Mouse (Mus musculus): ENCODE measurements around the gene Slc37a1. TPM values are rescaled to one million over a fixed set of nuclear protein-coding genes. Genes with fewer than 3 reads are reported as not detected.
"Not testable (repeated sequence)": the region's sequence is repeated elsewhere in the genome, so short reads cannot be mapped to it uniquely, and the experiment has no call there.

Slc37a1 gene
- polyA plus RNA-seq, 1 experiment: not detected

GRCm38 (mm10) chr17:31262715-31263114 lies 23.9 kb upstream of the Slc37a1 start:
- 0 out of 2 replicates have a peak, but pooled peaks cover 3% of the 10 kb centered on the region for H3K4me1 ChIP-seq (ENCODE audit: control insufficient read depth, insufficient read depth, insufficient read length, low read length)
- H3K27ac ChIP-seq (replicated peaks; ENCODE audit: low read depth, low read length): no peak overlapping the region
- no peak overlapping the region for H3K4me3 ChIP-seq (ENCODE audit: insufficient read depth, low read depth, low read length)

DNA sequence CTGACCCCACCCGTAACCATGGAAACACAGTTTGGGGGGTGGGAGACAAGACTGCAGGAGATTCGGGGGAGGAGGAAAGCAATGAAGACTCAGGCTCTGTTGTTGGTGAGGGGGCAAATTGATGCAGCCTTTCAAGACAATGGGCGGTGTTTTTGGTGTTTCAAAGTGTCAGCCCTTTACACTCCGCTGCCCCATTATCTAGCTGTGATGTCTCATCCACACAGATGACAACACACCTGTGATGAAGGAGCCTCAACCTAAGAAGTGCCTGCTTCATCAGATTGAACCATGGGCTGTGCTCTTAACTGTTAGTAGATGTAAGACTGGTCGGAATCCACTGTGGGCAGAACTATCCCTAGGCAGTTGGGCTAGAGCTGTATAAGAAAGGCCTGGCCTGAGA lies 22.8 kb upstream of the Slc37a1 start:
- Histone ChIP-seq H3K4me3 (ENCODE audit: insufficient read depth, low read depth, low read length) (no peak overlapping the region), H3K4me1 (ENCODE audit: control insufficient read depth, insufficient read depth, insufficient read length, low read length) (0 out of 2 replicates have a peak, but pooled peaks cover 3% of the 10 kb centered on the region), H3K27ac (replicated peaks; ENCODE audit: low read depth, low read length) (no peak overlapping the region)

DNA sequence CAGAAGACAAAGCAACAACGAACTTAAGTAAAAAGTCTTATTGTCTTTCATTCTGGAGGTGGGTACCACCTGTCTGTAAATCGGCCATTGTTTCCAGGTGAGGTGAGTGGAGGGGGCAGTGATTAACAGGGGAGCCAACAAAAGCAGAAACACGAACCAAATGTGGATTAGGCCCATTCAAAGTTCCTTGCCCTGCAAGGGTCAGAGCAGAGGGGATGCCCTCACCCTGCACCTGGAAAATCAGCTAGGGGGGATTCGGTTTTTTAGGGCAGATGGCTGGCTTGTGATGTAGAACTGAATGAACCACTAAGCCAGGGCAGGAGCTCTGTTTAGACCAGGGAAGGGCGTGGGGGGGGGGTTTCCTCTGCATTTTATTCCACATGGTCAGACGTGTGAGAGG lies 22.2 kb upstream of the Slc37a1 start:
- H3K4me1 ChIP-seq (ENCODE audit: control insufficient read depth, insufficient read depth, insufficient read length, low read length): 0 out of 2 replicates have a peak, but pooled peaks cover 3% of the 10 kb centered on the region
- H3K4me3 ChIP-seq (ENCODE audit: insufficient read depth, low read depth, low read length): no peak overlapping the region
- no peak overlapping the region for H3K27ac ChIP-seq (replicated peaks; ENCODE audit: low read depth, low read length)

DNA sequence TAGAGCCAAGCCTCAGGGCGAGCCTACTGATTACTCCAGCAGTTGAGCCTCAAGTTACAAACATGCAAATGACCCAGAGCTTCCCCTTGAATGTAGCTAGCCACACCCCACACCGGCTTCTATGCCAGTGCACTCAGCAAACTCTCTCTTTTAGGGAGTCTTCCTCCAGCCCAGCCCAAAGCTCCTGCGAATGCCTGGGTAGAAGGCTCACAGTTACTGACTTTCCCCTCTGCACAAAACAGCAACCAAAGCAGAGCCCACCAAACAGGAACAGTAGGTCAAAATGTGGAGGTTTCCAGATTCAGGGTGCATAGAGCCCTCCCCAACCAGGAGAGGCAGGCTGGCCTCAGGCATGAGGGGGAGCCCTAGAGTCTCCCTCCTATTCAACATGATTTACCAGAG lies 21.4 kb upstream of the Slc37a1 start:
- 0 out of 2 replicates have a peak, but pooled peaks cover 3% of the 10 kb centered on the region for H3K4me1 ChIP-seq (ENCODE audit: control insufficient read depth, insufficient read depth, insufficient read length, low read length)
- H3K4me3 ChIP-seq (ENCODE audit: insufficient read depth, low read depth, low read length): no peak overlapping the region
- no peak overlapping the region for H3K27ac ChIP-seq (replicated peaks; ENCODE audit: low read depth, low read length)

- Histone ChIP-seq H3K4me1 (ENCODE audit: control insufficient read depth, insufficient read depth, insufficient read length, low read length) (0 out of 2 replicates have a peak, but pooled peaks cover 3% of the 10 kb centered on the region), H3K27ac (replicated peaks; ENCODE audit: low read depth, low read length) (no peak overlapping the region), H3K4me3 (ENCODE audit: insufficient read depth, low read depth, low read length) (no peak overlapping the region)
These were observed 20.8 kb upstream of the Slc37a1 start for GRCm38 (mm10) chr17:31265831-31266230.

GRCm38 (mm10) chr17:31266321-31266950 lies 20.2 kb upstream of the Slc37a1 start:
- Histone ChIP-seq H3K4me1 (ENCODE audit: control insufficient read depth, insufficient read depth, insufficient read length, low read length) (0 out of 2 replicates have a peak, but pooled peaks cover 3% of the 10 kb centered on the region), H3K4me3 (ENCODE audit: insufficient read depth, low read depth, low read length) (no peak overlapping the region), H3K27ac (replicated peaks; ENCODE audit: low read depth, low read length) (no peak overlapping the region)

DNA sequence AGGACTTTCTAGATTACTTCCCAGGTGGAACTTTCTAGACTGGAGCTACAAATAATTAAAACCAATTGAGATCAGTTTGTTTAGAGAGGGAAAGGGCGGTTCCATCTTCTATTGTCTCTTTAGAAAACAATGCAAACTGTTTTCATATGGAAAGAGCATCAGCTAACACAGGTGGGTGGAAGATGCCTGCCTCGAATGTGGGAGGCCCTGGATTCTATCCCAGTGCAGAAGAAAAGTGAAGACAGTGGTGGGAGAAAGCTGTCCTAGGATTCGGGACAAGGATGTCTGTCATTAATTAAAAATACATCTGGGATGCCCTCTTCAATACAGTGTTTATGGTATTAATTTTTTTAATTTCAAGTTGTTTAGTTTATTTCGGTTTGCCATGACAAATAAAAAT lies 19.5 kb upstream of the Slc37a1 start:
- H3K27ac ChIP-seq (replicated peaks; ENCODE audit: low read depth, low read length): 0 out of 2 replicates have a peak overlapping the region, but pooled peaks have one; percentile 45
- 0 out of 2 replicates have a peak, but pooled peaks cover 3% of the 10 kb centered on the region for H3K4me1 ChIP-seq (ENCODE audit: control insufficient read depth, insufficient read depth, insufficient read length, low read length)
- no peak overlapping the region for H3K4me3 ChIP-seq (ENCODE audit: insufficient read depth, low read depth, low read length)

GRCm38 (mm10) chr17:31267603-31268002 lies 19.0 kb upstream of the Slc37a1 start:
- Histone ChIP-seq H3K4me1 (ENCODE audit: control insufficient read depth, insufficient read depth, insufficient read length, low read length) (0 out of 2 replicates have a peak, but pooled peaks cover 3% of the 10 kb centered on the region), H3K4me3 (ENCODE audit: insufficient read depth, low read depth, low read length) (no peak overlapping the region)

DNA sequence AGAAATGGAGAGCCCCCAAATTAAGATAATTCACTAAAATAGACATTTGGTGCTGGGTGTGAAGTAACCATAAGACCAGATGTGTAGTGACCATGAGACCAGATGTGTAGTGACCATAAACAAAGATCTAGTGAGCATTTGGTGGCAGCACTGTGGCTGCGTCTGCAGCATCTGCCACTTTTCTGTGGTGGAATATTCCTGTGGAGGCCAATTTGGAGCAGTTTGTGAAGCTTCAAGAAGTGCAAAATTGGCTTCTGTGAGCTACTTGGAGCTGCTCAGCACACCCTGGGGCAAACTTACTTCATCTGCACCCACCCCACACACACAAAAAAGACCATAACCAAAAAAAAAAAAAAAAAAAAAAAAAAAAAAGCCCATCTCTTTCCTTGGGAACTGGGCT lies 18.6 kb upstream of the Slc37a1 start:
- Histone ChIP-seq H3K4me3 (ENCODE audit: insufficient read depth, low read depth, low read length) (no peak overlapping the region), H3K4me1 (ENCODE audit: control insufficient read depth, insufficient read depth, insufficient read length, low read length) (0 out of 2 replicates have a peak, but pooled peaks cover 3% of the 10 kb centered on the region), H3K27ac (replicated peaks; ENCODE audit: low read depth, low read length) (no peak overlapping the region)

More at GRCm38 (mm10) chr17:31267603-31268002, 19.0 kb upstream of the Slc37a1 start:
- no peak overlapping the region for H3K27ac ChIP-seq (replicated peaks; ENCODE audit: low read depth, low read length)

- H3K4me1 ChIP-seq (ENCODE audit: control insufficient read depth, insufficient read depth, insufficient read length, low read length): no peaks in the 10 kb centered on the region
- no peak overlapping the region for H3K4me3 ChIP-seq (ENCODE audit: insufficient read depth, low read depth, low read length)
- H3K27ac ChIP-seq (replicated peaks; ENCODE audit: low read depth, low read length): no peak overlapping the region
These were observed 16.8 kb upstream of the Slc37a1 start for GRCm38 (mm10) chr17:31269761-31270160.

DNA sequence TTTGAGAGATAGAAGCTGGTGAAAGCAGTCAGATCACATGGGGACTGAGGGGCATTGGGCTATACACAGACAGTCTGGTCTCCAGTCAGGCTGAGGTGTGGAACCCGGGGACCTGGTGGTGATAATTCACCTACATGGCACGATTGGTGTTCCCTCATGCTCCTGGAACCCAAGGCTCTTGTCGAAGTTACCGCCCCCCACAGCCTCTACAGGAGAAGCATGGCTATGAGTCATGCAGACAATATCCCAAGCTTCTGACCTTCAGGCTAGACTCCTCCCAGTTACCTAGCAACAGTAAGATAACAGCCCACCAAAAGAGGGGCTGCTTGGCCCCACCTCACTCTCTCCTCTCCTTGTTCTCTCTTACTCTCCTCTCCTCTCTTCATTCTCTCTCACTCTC lies 16.3 kb upstream of the Slc37a1 start:
- H3K4me3 ChIP-seq (ENCODE audit: insufficient read depth, low read depth, low read length): no peak overlapping the region
- H3K27ac ChIP-seq (replicated peaks; ENCODE audit: low read depth, low read length): no peak overlapping the region
- no peaks in the 10 kb centered on the region for H3K4me1 ChIP-seq (ENCODE audit: control insufficient read depth, insufficient read depth, insufficient read length, low read length)

DNA sequence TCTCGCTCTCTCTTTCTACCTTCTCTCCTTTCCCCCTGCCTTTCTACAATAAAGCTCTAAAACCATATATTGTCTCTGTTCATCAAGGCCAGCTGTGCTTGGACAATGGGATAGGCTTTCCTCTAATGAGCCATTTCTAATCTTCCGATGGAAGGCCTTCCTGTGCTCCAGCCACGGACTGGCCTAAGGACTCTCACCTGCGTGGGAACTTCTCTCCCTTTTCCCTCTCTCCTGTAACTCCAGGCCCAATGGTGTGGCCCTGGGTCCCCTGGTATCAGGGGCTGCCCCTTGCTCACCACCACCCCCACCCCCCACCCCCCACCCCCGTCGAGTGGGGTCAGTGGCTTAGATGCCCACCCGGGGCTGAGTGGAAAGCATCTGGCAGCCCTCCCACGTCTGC lies 15.9 kb upstream of the Slc37a1 start:
- not testable (repeated sequence) for H3K27ac ChIP-seq (replicated peaks; ENCODE audit: low read depth, low read length); H3K4me1 ChIP-seq (ENCODE audit: control insufficient read depth, insufficient read depth, insufficient read length, low read length); H3K4me3 ChIP-seq (ENCODE audit: insufficient read depth, low read depth, low read length)

GRCm38 (mm10) chr17:31271136-31271851 lies 15.3 kb upstream of the Slc37a1 start:
- Histone ChIP-seq H3K4me1 (ENCODE audit: control insufficient read depth, insufficient read depth, insufficient read length, low read length) (no peaks in the 10 kb centered on the region), H3K4me3 (ENCODE audit: insufficient read depth, low read depth, low read length) (no peak overlapping the region), H3K27ac (replicated peaks; ENCODE audit: low read depth, low read length) (no peak overlapping the region)

DNA sequence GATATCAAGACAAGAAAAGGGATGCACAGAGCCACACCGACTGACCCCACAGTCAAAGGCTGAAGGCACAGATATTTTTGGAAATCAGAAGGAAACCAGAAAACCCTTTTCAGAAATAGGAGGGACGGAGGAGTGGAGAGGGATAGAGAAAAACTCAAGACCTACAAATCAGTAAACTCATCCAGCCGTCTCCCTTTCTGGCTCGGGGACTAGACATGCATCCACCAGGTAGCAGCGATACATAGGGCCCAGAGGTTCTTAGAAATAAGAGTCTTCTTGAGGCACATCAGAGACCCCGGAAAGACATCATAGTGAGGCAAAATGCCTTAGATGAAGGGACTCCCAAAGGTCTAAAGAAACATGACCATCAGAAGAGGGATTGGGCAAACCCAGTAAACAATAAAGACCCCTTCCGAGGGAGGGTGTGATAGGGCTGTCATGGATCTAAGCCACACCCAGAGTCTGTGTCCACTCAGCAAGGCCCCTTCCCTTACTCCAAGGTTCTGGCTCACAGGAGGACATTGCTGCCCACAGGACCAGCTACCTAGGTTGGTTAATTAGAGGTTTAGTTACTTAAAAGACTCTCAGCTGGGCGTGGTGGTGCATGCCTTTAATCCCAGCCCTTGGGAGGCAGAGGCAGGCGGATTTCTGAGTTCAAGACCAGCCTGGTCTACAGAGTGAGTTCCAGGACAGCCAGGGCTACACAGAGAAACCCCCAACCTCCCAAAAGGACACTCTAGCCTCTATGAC lies 14.0 kb upstream of the Slc37a1 start:
- Histone ChIP-seq H3K27ac (replicated peaks; ENCODE audit: low read depth, low read length) (no peak overlapping the region), H3K4me3 (ENCODE audit: insufficient read depth, low read depth, low read length) (no peak overlapping the region), H3K4me1 (ENCODE audit: control insufficient read depth, insufficient read depth, insufficient read length, low read length) (0 out of 2 replicates have a peak, but pooled peaks cover 3% of the 10 kb centered on the region)

GRCm38 (mm10) chr17:31273631-31274030 lies 13.0 kb upstream of the Slc37a1 start:
- no peak overlapping the region for H3K27ac ChIP-seq (replicated peaks; ENCODE audit: low read depth, low read length)

More at GRCm38 (mm10) chr17:31273631-31274030, 13.0 kb upstream of the Slc37a1 start:
- Histone ChIP-seq H3K4me3 (ENCODE audit: insufficient read depth, low read depth, low read length) (no peak overlapping the region), H3K4me1 (ENCODE audit: control insufficient read depth, insufficient read depth, insufficient read length, low read length) (0 out of 2 replicates have a peak, but pooled peaks cover 3% of the 10 kb centered on the region)

Measured in brown adipose tissue, adult 24 weeks (tissue).